Mouse (Mus musculus) brain, embryonic 14.5 days (tissue): ENCODE data around the gene Slc2a5.

Source experiments
- CTCF ChIP-seq: fragments of 200-500 bp; IDR thresholded peaks from 2 replicates; pipeline ENCODE4 v1.5.1; 2012; ENCODE audit warnings: inconsistent platforms, mild to moderate bottlenecking, moderate library complexity, borderline replicate concordance; ENCODE audit not compliant: insufficient read depth, insufficient read length; ENCODE audit errors: extremely low read depth
- POLR2A ChIP-seq: fragments of 200-500 bp; IDR thresholded peaks from 2 replicates; pipeline ENCODE4 v1.6.1; 2012; ENCODE audit warnings: mild to moderate bottlenecking, inconsistent platforms, borderline replicate concordance; ENCODE audit not compliant: poor library complexity, insufficient read depth, insufficient read length, severe bottlenecking; ENCODE audit errors: extremely low read depth

DNA sequence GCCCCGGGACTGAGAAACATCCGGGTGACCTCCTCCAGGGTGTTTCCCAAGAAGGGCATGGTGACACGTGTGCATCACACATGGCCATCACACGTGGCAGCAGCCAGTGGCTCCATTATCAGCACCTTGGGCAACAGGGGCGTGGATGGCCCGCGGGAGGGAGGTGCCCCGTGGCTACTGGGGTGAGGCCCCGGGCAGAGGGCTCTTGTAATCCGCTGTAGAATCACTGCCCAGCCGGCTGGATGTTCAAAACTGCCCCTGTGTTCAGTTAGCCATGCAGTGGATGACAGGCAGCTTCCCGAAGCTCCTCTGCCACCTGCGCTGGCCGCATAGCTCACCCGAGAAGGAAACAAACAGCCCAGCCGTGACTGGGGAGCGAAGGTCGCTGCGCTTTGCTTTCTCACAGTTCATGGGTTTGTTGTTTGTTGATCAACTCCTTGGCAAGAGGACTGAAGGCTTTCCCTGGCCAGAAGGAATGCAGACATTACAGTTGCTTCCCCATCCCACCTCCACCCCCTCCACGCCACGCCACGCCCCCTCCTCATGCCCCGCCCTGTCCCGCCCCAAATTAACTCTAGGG, 13.7 kb downstream of the Slc2a5 start:
- TF ChIP-seq POLR2A (no peak), CTCF (no peak)
